Mouse (Mus musculus) bone marrow macrophage, adult 2 months (primary cell): ENCODE measurements around the gene Tcp11l2.

Source experiments
- CTCF ChIP-seq: IDR thresholded peaks from 2 replicates; pipeline ENCODE4 v1.5.1; 2012; ENCODE audit warnings: low read depth, mild to moderate bottlenecking, low read length, moderate library complexity
- POLR2A ChIP-seq: IDR thresholded peaks from 2 replicates; pipeline ENCODE4 v1.6.1; 2012; ENCODE audit warnings: mild to moderate bottlenecking, low read depth, low read length, borderline replicate concordance

GRCm38 (mm10) chr10:84531576-84531975, 44.9 kb upstream of the Tcp11l2 start:
- TF ChIP-seq POLR2A (no peak), CTCF (no peak)
